Mouse (Mus musculus) limb, embryonic 15.5 days (tissue): ENCODE measurements around the gene Cdyl. TPM values are rescaled to one million over a fixed set of nuclear protein-coding genes. Genes with fewer than 3 reads are reported as not detected.

Experiments used
- ATAC-seq: fragments of 200-750 bp; cut with Nextera tagmentation; 2 replicates; pipeline ENCODE4 v1.8.0; 2017; ENCODE audit warnings: low read depth, moderate TSS enrichment; ENCODE audit not compliant: insufficient number of reproducible peaks, low FRiP score, low TSS enrichment
- H3K27ac ChIP-seq: fragments of 300-500 bp; sonication (generic); 2 replicates; pipeline ENCODE4 v1.5.1; 2015; ENCODE audit warnings: moderate library complexity, mild to moderate bottlenecking, inconsistent platforms
- H3K27me3 ChIP-seq: fragments of 300-500 bp; sonication (generic); 2 replicates; pipeline ENCODE4 v1.6.1; 2015; ENCODE audit warnings: inconsistent platforms
- H3K36me3 ChIP-seq: fragments of 300-500 bp; sonication (generic); 2 replicates; pipeline ENCODE4 v1.6.1; 2015; ENCODE audit warnings: inconsistent platforms
- H3K4me1 ChIP-seq: fragments of 300-500 bp; sonication (generic); 2 replicates; pipeline ENCODE4 v1.6.1; 2015; ENCODE audit warnings: inconsistent platforms
- H3K4me2 ChIP-seq: fragments of 300-500 bp; sonication (generic); 2 replicates; pipeline ENCODE4 v1.6.1; 2015; ENCODE audit warnings: mild to moderate bottlenecking, inconsistent platforms
- H3K4me3 ChIP-seq: fragments of 300-500 bp; sonication (generic); 2 replicates; pipeline ENCODE4 v1.5.1; 2015; ENCODE audit warnings: mild to moderate bottlenecking, inconsistent platforms
- H3K9ac ChIP-seq: fragments of 300-500 bp; sonication (generic); 2 replicates; pipeline ENCODE4 v1.6.1; 2015; ENCODE audit warnings: inconsistent platforms
- H3K9me3 ChIP-seq: fragments of 300-500 bp; sonication (generic); 2 replicates; pipeline ENCODE4 v1.6.1; 2016; ENCODE audit warnings: inconsistent platforms
- WGBS: fragments of 180-500 bp; shearing (Covaris S2); methylation state at CpG from one replicate; pipeline ENCODE4 v1.1.7; 2015; 5-methylcytosine and 5-hydroxymethylcytosine counted together
- polyA plus RNA-seq: library from polyadenylated mRNA; unstranded; fragments of >200 nt; fragmentation: Nextera tagmentation; extraction: Ambion mirVana; gene quantifications from 2 replicates; pipeline ENCODE4 v1.2.1, GENCODE M21; 2015

Gene Cdyl
- polyA plus RNA-seq, 1 experiment from 2014 or later: 16.6 TPM

- Histone ChIP-seq H3K36me3 (peaks cover 9% of the 10 kb centered on the region; the same call in 1 of the 2 replicates), H3K9ac (no peak overlapping the region), H3K4me2 (peak overlapping the region; percentile 78), H3K27ac (no peak overlapping the region), H3K4me3 (peak overlapping the region; percentile 86; the same call in 1 of the 2 replicates), H3K4me1 (peaks cover 20% of the 10 kb centered on the region), H3K27me3 (no peaks in the 10 kb centered on the region), H3K9me3 (peaks cover 7% of the 10 kb centered on the region; the same call in 1 of the 2 replicates)
- WGBS: 47% methylated on average over 1 of the region's 1 CpGs
- no peak for ATAC-seq
Measured at GRCm38 (mm10) chr13:35743196-35743595, 83.6 kb downstream of the Cdyl start.

GRCm38 (mm10) chr13:35749194-35749593, 89.6 kb downstream of the Cdyl start:
- H3K4me1 ChIP-seq: peaks cover 1% of the 10 kb centered on the region; the same call in 1 of the 2 replicates
- H3K4me3 ChIP-seq: no peak overlapping the region
- whole genome bisulfite sequencing: 88% methylated on average over 4 of the region's 4 CpGs
- no peak overlapping the region for H3K9ac ChIP-seq
- no peaks in the 10 kb centered on the region for H3K27me3 ChIP-seq
- no peak for ATAC-seq
- H3K9me3 ChIP-seq: peaks cover 7% of the 10 kb centered on the region; the same call in 1 of the 2 replicates
- H3K4me2 ChIP-seq: no peak overlapping the region
- H3K36me3 ChIP-seq: peaks cover 9% of the 10 kb centered on the region; the same call in 1 of the 2 replicates
- H3K27ac ChIP-seq: no peak overlapping the region

- WGBS: 89% methylated on average over 5 of the region's 5 CpGs
- Histone ChIP-seq H3K9me3 (peaks cover 7% of the 10 kb centered on the region; the same call in 1 of the 2 replicates), H3K27me3 (no peaks in the 10 kb centered on the region), H3K4me3 (no peak overlapping the region), H3K36me3 (peaks cover 9% of the 10 kb centered on the region; the same call in 1 of the 2 replicates), H3K27ac (no peak overlapping the region), H3K4me1 (peaks cover 6% of the 10 kb centered on the region; the same call in 1 of the 2 replicates), H3K9ac (no peak overlapping the region), H3K4me2 (no peak overlapping the region)
- ATAC-seq: no peak
Measured at GRCm38 (mm10) chr13:35749680-35750079, 90.0 kb downstream of the Cdyl start.

GRCm38 (mm10) chr13:35752046-35752445, 92.4 kb downstream of the Cdyl start:
- WGBS: 84% methylated on average over 7 of the region's 7 CpGs
- no peak overlapping the region for H3K27ac ChIP-seq
- no peaks in the 10 kb centered on the region for H3K9me3 ChIP-seq
- no peak overlapping the region for H3K9ac ChIP-seq
- H3K4me3 ChIP-seq: no peak overlapping the region
- H3K4me1 ChIP-seq: peaks cover 14% of the 10 kb centered on the region; the same call in 1 of the 2 replicates
- no peaks in the 10 kb centered on the region for H3K27me3 ChIP-seq
- H3K4me2 ChIP-seq: no peak overlapping the region
- no peaks in the 10 kb centered on the region; the same call in 1 of the 2 replicates for H3K36me3 ChIP-seq
- no peak for ATAC-seq

- 91% methylated on average over 6 of the region's 6 CpGs for WGBS
- Histone ChIP-seq H3K4me1 (peaks cover 17% of the 10 kb centered on the region; the same call in 1 of the 2 replicates), H3K4me3 (no peak overlapping the region), H3K4me2 (no peak overlapping the region), H3K36me3 (no peaks in the 10 kb centered on the region), H3K9ac (no peak overlapping the region), H3K27ac (no peak overlapping the region), H3K9me3 (no peaks in the 10 kb centered on the region), H3K27me3 (no peaks in the 10 kb centered on the region)
- no peak for ATAC-seq
Measured at GRCm38 (mm10) chr13:35755002-35755401, 95.4 kb downstream of the Cdyl start.

- Histone ChIP-seq H3K27me3 (no peaks in the 10 kb centered on the region), H3K36me3 (no peaks in the 10 kb centered on the region), H3K9me3 (no peaks in the 10 kb centered on the region), H3K4me2 (no peak overlapping the region), H3K4me1 (peaks cover 20% of the 10 kb centered on the region; the same call in 1 of the 2 replicates), H3K4me3 (no peak overlapping the region), H3K27ac (no peak overlapping the region), H3K9ac (no peak overlapping the region)
- ATAC-seq: no peak
- WGBS: 41% methylated on average over 8 of the region's 8 CpGs
Measured at GRCm38 (mm10) chr13:35755655-35756283, 96.1 kb downstream of the Cdyl start.

GRCm38 (mm10) chr13:35756393-35757338, 97.0 kb downstream of the Cdyl start:
- 87% methylated on average over 21 of the region's 21 CpGs for WGBS
- no peak overlapping the region for H3K4me3 ChIP-seq
- ATAC-seq: no peak
- H3K9me3 ChIP-seq: no peaks in the 10 kb centered on the region
- no peaks in the 10 kb centered on the region for H3K36me3 ChIP-seq
- H3K4me1 ChIP-seq: peaks cover 21% of the 10 kb centered on the region; the same call in 1 of the 2 replicates
- H3K27ac ChIP-seq: no peak overlapping the region
- no peak overlapping the region for H3K9ac ChIP-seq
- no peaks in the 10 kb centered on the region for H3K27me3 ChIP-seq
- no peak overlapping the region for H3K4me2 ChIP-seq

- WGBS: 76% methylated on average over 2 of the region's 2 CpGs
- Histone ChIP-seq H3K4me2 (no peak overlapping the region), H3K9ac (no peak overlapping the region), H3K36me3 (no peaks in the 10 kb centered on the region), H3K9me3 (no peaks in the 10 kb centered on the region), H3K27ac (no peak overlapping the region), H3K27me3 (no peaks in the 10 kb centered on the region), H3K4me3 (no peak overlapping the region), H3K4me1 (peaks cover 14% of the 10 kb centered on the region; the same call in 1 of the 2 replicates)
- no peak for ATAC-seq
Measured at GRCm38 (mm10) chr13:35760372-35760771, 100.7 kb downstream of the Cdyl start.

- no peak for ATAC-seq
- Histone ChIP-seq H3K27me3 (no peaks in the 10 kb centered on the region), H3K27ac (no peak overlapping the region), H3K36me3 (no peaks in the 10 kb centered on the region), H3K4me2 (no peak overlapping the region), H3K4me1 (peaks cover 12% of the 10 kb centered on the region), H3K9me3 (no peaks in the 10 kb centered on the region), H3K4me3 (no peak overlapping the region), H3K9ac (no peak overlapping the region)
- 59% methylated on average over 3 of the region's 3 CpGs for WGBS
Measured at GRCm38 (mm10) chr13:35764559-35764958, 104.9 kb downstream of the Cdyl start.

- Histone ChIP-seq H3K4me3 (no peak overlapping the region), H3K27me3 (no peaks in the 10 kb centered on the region), H3K27ac (no peak overlapping the region), H3K4me2 (no peak overlapping the region), H3K9ac (no peak overlapping the region), H3K9me3 (no peaks in the 10 kb centered on the region), H3K4me1 (peaks cover 8% of the 10 kb centered on the region), H3K36me3 (no peaks in the 10 kb centered on the region)
- no peak for ATAC-seq
- 32% methylated on average over 2 of the region's 2 CpGs for WGBS
Measured at GRCm38 (mm10) chr13:35765817-35766216, 106.2 kb downstream of the Cdyl start.

- H3K27ac ChIP-seq: no peak overlapping the region
- H3K9me3 ChIP-seq: no peaks in the 10 kb centered on the region
- H3K4me1 ChIP-seq: peaks cover 7% of the 10 kb centered on the region
- no peak for ATAC-seq
- H3K36me3 ChIP-seq: no peaks in the 10 kb centered on the region
- WGBS: 51% methylated on average over 2 of the region's 2 CpGs
- H3K4me3 ChIP-seq: no peak overlapping the region
- no peak overlapping the region for H3K4me2 ChIP-seq
- no peaks in the 10 kb centered on the region for H3K27me3 ChIP-seq
- H3K9ac ChIP-seq: no peak overlapping the region
Measured at GRCm38 (mm10) chr13:35769673-35770072, 110.0 kb downstream of the Cdyl start.

GRCm38 (mm10) chr13:35770421-35770820, 110.8 kb downstream of the Cdyl start:
- H3K27me3 ChIP-seq: no peaks in the 10 kb centered on the region

More at GRCm38 (mm10) chr13:35770421-35770820, 110.8 kb downstream of the Cdyl start:
- no peak for ATAC-seq
- WGBS: 77% methylated on average over 9 of the region's 9 CpGs
- H3K9ac ChIP-seq: no peak overlapping the region
- no peak overlapping the region for H3K4me3 ChIP-seq
- no peak overlapping the region for H3K27ac ChIP-seq
- no peaks in the 10 kb centered on the region for H3K9me3 ChIP-seq
- peaks cover 7% of the 10 kb centered on the region for H3K4me1 ChIP-seq
- H3K4me2 ChIP-seq: no peak overlapping the region
- H3K36me3 ChIP-seq: no peaks in the 10 kb centered on the region
